Mouse (Mus musculus): ENCODE data around the gene Tspan11.

- no peak for TF ChIP-seq CTCF (IDR thresholded peaks at IDR 0.05; ENCODE audit: control insufficient read depth, insufficient read depth, low read length)
- TF ChIP-seq POLR2A (IDR thresholded peaks at IDR 0.05; ENCODE audit: borderline replicate concordance, control insufficient read depth, low read depth, low read length) = no peak
Observed at GRCm38 (mm10) chr6:127886916-127887315, 473 bp upstream of the Tspan11 start.

Data from bone marrow, adult 2 months (tissue).